Mouse (Mus musculus) heart, adult 2 months (tissue): ENCODE data around the gene Vmo1. TPM values are rescaled to one million over a fixed set of nuclear protein-coding genes. Genes with fewer than 3 reads are reported as not detected.
A peak's percentile ranks its signal among the peaks of the same experiment; 100 is the strongest.

Experiments used
- DNase-seq, 2 experiments: peaks; one replicate each; pipeline ENCODE4 v3.0.0; 2021
- H3K27ac ChIP-seq: fragments of 200-600 bp; 2 replicates; pipeline ENCODE4 v1.8.1; 2022
- H3K27me3 ChIP-seq: fragments of 200-500 bp; 2 replicates; pipeline ENCODE4 v1.6.1; 2012; ENCODE audit warnings: mild to moderate bottlenecking, low read length, inconsistent platforms, mixed read lengths; ENCODE audit not compliant: control insufficient read depth, insufficient read depth
- H3K36me3 ChIP-seq: fragments of 200-500 bp; 2 replicates; pipeline ENCODE4 v1.6.1; 2012; ENCODE audit warnings: low read length, inconsistent platforms; ENCODE audit not compliant: control insufficient read depth, insufficient read depth
- H3K4me1 ChIP-seq: fragments of 200-500 bp; 2 replicates; pipeline ENCODE4 v1.6.1; 2011; ENCODE audit warnings: low read length; ENCODE audit not compliant: control insufficient read depth, insufficient read depth
- H3K4me3 ChIP-seq: fragments of 200-600 bp; 2 replicates; pipeline ENCODE4 v1.8.1; 2022
- H3K79me2 ChIP-seq: fragments of 200-500 bp; replicated peaks from 2 replicates; pipeline ENCODE4 v1.6.1; 2012; ENCODE audit warnings: mild to moderate bottlenecking, inconsistent platforms, low read length, moderate library complexity, mixed read lengths; ENCODE audit not compliant: control insufficient read depth, insufficient read depth
- H3K9ac ChIP-seq: fragments of 200-500 bp; 2 replicates; pipeline ENCODE4 v1.6.1; 2012; ENCODE audit warnings: low read depth, mild to moderate bottlenecking, control low read depth, inconsistent platforms, low read length, mixed read lengths
- CTCF ChIP-seq: fragments of 200-600 bp; IDR thresholded peaks from 2 replicates; pipeline ENCODE4 v1.8.1; 2022; ENCODE audit warnings: antibody characterized with exemption, mild to moderate bottlenecking, moderate library complexity
- EP300 ChIP-seq: fragments of 200-500 bp; IDR thresholded peaks from 2 replicates; pipeline ENCODE4 v1.6.1; 2011; ENCODE audit warnings: low read depth, low read length, control low read depth; ENCODE audit not compliant: insufficient read depth
- POLR2A ChIP-seq: fragments of 200-500 bp; IDR thresholded peaks from 2 replicates; pipeline ENCODE4 v1.6.1; 2011; ENCODE audit warnings: mild to moderate bottlenecking, low read depth, low read length, control low read depth; ENCODE audit not compliant: insufficient read depth
- WGBS: fragments of 180-500 bp; shearing (Covaris S2); methylation state at CpG from one replicate; pipeline ENCODE4 v1.1.7; 2018; 5-methylcytosine and 5-hydroxymethylcytosine counted together
- intact Hi-C: fragments of 180-260 bp; cut with DNase I; formaldehyde crosslinking; loops from one replicate; pipeline ENCODE4 v1.15.1; 2025
- polyA plus RNA-seq: library from polyadenylated mRNA; depleted of rRNA; stranded (reverse); fragments of >200 nt; gene quantifications from 2 replicates; pipeline ENCODE4 v1.2.3, GENCODE M21; 2012; rRNA removed
- total RNA-seq, 2 experiments: library from RNA; stranded (reverse); gene quantifications; 2 replicates each; pipeline ENCODE4 v1.2.3; 2021

The Vmo1 gene
- total and polyA plus RNA-seq, 3 experiments: not detected

GRCm38 (mm10) chr11:70465824-70466223 is 48.6 kb downstream of the Vmo1 start:
- WGBS: 11% methylated on average over 23 of the region's 23 CpGs

DNA sequence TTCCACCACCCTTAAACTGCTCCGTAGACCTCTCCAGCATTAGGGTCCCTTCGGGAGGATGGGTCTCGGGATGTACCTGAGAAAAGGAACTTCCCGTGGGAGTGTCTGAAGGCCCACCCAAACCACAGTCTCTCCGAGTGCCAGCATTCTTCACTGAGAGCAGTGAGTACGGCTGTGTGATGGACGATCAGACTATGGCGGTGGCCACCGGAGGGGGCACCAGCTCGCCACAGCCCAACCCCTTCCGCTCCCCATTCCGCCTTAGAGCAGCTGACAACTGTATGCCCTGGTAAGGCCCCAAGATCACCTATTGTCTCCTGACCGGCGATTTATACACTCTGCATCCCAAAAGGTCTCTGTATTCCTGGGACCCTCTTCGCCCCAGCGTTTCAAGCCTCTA is 49.2 kb downstream of the Vmo1 start:
- TF ChIP-seq CTCF (no peak), POLR2A (no peak), EP300 (no peak)
- no peak for DNase-seq
- peaks cover 3% of the 10 kb centered on the region for H3K36me3 ChIP-seq
- H3K27ac ChIP-seq: no peak overlapping the region; the same call in 1 of the 2 replicates
- H3K79me2 ChIP-seq: no peaks in the 10 kb centered on the region
- H3K4me1 ChIP-seq: peaks cover 6% of the 10 kb centered on the region
- 40% methylated on average over 16 of the region's 16 CpGs for WGBS
- intact Hi-C loops: no loop called here
- no peak overlapping the region for H3K9ac ChIP-seq
- H3K4me3 ChIP-seq: no peak overlapping the region
- no peaks in the 10 kb centered on the region for H3K27me3 ChIP-seq

More at GRCm38 (mm10) chr11:70465824-70466223, 48.6 kb downstream of the Vmo1 start:
- Histone ChIP-seq H3K79me2 (no peaks in the 10 kb centered on the region), H3K4me1 (peaks cover 6% of the 10 kb centered on the region), H3K27ac (no peak overlapping the region; the same call in 1 of the 2 replicates), H3K9ac (peak overlapping the region; percentile 50; the same call in 1 of the 2 replicates), H3K27me3 (no peaks in the 10 kb centered on the region), H3K4me3 (peak overlapping the region; percentile 8; the same call in 1 of the 2 replicates), H3K36me3 (peaks cover 3% of the 10 kb centered on the region)
- TF ChIP-seq EP300 (no peak), CTCF (no peak)
- DNase-seq: peak; percentile 43 to 60
- intact Hi-C loops: no loop called here

DNA sequence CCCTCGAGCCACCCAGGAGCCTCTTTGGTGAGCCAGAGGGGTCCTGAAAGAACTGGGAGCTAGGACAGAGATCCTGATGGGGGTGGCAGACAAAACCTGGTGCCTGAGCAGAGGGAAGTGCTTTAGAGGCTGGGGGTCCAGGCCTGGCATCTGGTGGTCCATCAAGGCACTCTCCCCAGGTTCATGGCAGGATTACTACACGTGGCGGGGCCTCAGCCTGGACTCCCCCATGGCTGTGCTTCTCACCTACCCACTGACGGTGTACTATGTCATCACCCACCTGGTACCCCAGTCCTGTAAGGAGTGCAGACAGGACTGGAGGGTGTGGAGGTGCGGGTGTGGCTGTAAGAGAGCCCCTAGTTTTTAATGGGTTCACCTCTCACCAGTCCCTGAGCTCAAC is 50.4 kb downstream of the Vmo1 start:
- Histone ChIP-seq H3K4me1 (peaks cover 4% of the 10 kb centered on the region), H3K27me3 (no peaks in the 10 kb centered on the region), H3K27ac (no peak overlapping the region), H3K79me2 (no peaks in the 10 kb centered on the region), H3K4me3 (no peak overlapping the region), H3K9ac (no peak overlapping the region), H3K36me3 (peaks cover 3% of the 10 kb centered on the region)
- no peak for DNase-seq
- WGBS: 84% methylated on average over 5 of the region's 5 CpGs
- TF ChIP-seq EP300 (no peak), POLR2A (no peak), CTCF (no peak)
- intact Hi-C loops: no loop called here

Other genes with a start within 250 kb of the Vmo1 start
- under 1 TPM in 1 of 2 experiments, not detected in 1; 0.16 TPM for gene Alox12e, start 192.0 kb downstream of the Vmo1 start, total RNA-seq
- 0.10 TPM in 1 of 2 replicates, not detected in the other for gene Alox12e, start 192.0 kb downstream of the Vmo1 start, polyA plus RNA-seq
- 10 to 100 TPM in 1 of 2 experiments, 1 to 10 TPM in 1; 5.5 to 13.7 TPM for gene Alox15, start 162.6 kb downstream of the Vmo1 start, total RNA-seq
- 1.5 and 2.9 TPM in 2 replicates for gene Alox15, start 162.6 kb downstream of the Vmo1 start, polyA plus RNA-seq
- gene Pelp1, start 104.6 kb downstream of the Vmo1 start, total RNA-seq: 10 to 100 TPM; 17.0 to 20.7 TPM
- 12.4 and 13.0 TPM in 2 replicates for gene Pelp1, start 104.6 kb downstream of the Vmo1 start, polyA plus RNA-seq
- gene Arrb2, start 82.0 kb downstream of the Vmo1 start, total RNA-seq: 10 to 100 TPM; 10.2 to 10.8 TPM
- 23.6 and 27.6 TPM in 2 replicates for gene Arrb2, start 82.0 kb downstream of the Vmo1 start, polyA plus RNA-seq
- 1 to 10 TPM; 6.6 to 6.7 TPM for gene Med11, start 62.7 kb downstream of the Vmo1 start, total RNA-seq
- 7.8 and 9.7 TPM in 2 replicates for gene Med11, start 62.7 kb downstream of the Vmo1 start, polyA plus RNA-seq
- gene Zmynd15, start 55.2 kb downstream of the Vmo1 start, total RNA-seq: 1 to 10 TPM; 1.3 to 2.9 TPM
- gene Zmynd15, start 55.2 kb downstream of the Vmo1 start, polyA plus RNA-seq: 3.2 and 3.8 TPM in 2 replicates
- gene Cxcl16, start 54.6 kb downstream of the Vmo1 start, total RNA-seq: 1 to 10 TPM; 7.9 to 8.8 TPM
- 17.6 and 20.6 TPM in 2 replicates for gene Cxcl16, start 54.6 kb downstream of the Vmo1 start, polyA plus RNA-seq
- gene Tm4sf5, start 9.4 kb downstream of the Vmo1 start, total RNA-seq: 1 to 10 TPM; 1.2 to 1.3 TPM
- gene Tm4sf5, start 9.4 kb downstream of the Vmo1 start, polyA plus RNA-seq: 1.5 and 2.1 TPM in 2 replicates
- gene Gltpd2, start 4.6 kb upstream of the Vmo1 start, total RNA-seq: not detected
- not detected in 2 replicates for gene Gltpd2, start 4.6 kb upstream of the Vmo1 start, polyA plus RNA-seq
- gene Psmb6, start 10.8 kb upstream of the Vmo1 start, total RNA-seq: 100 to 1,000 TPM; 204 to 231 TPM
- gene Psmb6, start 10.8 kb upstream of the Vmo1 start, polyA plus RNA-seq: 296 and 367 TPM in 2 replicates
- gene Gm40193, start 18.3 kb upstream of the Vmo1 start, total RNA-seq: not detected
- not detected in 2 replicates for gene Gm40193, start 18.3 kb upstream of the Vmo1 start, polyA plus RNA-seq
- gene Pld2, start 25.4 kb upstream of the Vmo1 start, total RNA-seq: 1 to 10 TPM; 4.3 to 5.8 TPM
- 15.1 and 21.0 TPM in 2 replicates for gene Pld2, start 25.4 kb upstream of the Vmo1 start, polyA plus RNA-seq
- 10 to 100 TPM; 41.3 to 46.8 TPM for gene Mink1, start 48.3 kb upstream of the Vmo1 start, total RNA-seq
- 40.8 and 49.6 TPM in 2 replicates for gene Mink1, start 48.3 kb upstream of the Vmo1 start, polyA plus RNA-seq
- gene 4930544D05Rik, start 101.2 kb upstream of the Vmo1 start, total RNA-seq: not detected
- gene 4930544D05Rik, start 101.2 kb upstream of the Vmo1 start, polyA plus RNA-seq: 0.31 TPM in 1 of 2 replicates, not detected in the other
- not detected for gene Chrne, start 104.6 kb upstream of the Vmo1 start, total RNA-seq
- gene Chrne, start 104.6 kb upstream of the Vmo1 start, polyA plus RNA-seq: not detected in 2 replicates
- gene Gp1ba, start 124.5 kb upstream of the Vmo1 start, total RNA-seq: under 1 TPM; 0.34 to 0.98 TPM
- gene Gp1ba, start 124.5 kb upstream of the Vmo1 start, polyA plus RNA-seq: 0.29 and 0.59 TPM in 2 replicates
- gene Rnf167, start 132.6 kb upstream of the Vmo1 start, total RNA-seq: 10 to 100 TPM; 50.8 to 58.7 TPM
- 65.0 and 80.9 TPM in 2 replicates for gene Rnf167, start 132.6 kb upstream of the Vmo1 start, polyA plus RNA-seq
- gene Slc25a11, start 132.9 kb upstream of the Vmo1 start, total RNA-seq: 100 to 1,000 TPM; 532 to 626 TPM
- gene Slc25a11, start 132.9 kb upstream of the Vmo1 start, polyA plus RNA-seq: 632 and 932 TPM in 2 replicates
- 100 to 1,000 TPM; 270 to 280 TPM for gene Pfn1, start 140.0 kb upstream of the Vmo1 start, total RNA-seq
- gene Pfn1, start 140.0 kb upstream of the Vmo1 start, polyA plus RNA-seq: 439 and 479 TPM in 2 replicates
- 1,000 to 10,000 TPM; 1,523 to 1,659 TPM for gene Eno3, start 142.6 kb upstream of the Vmo1 start, total RNA-seq
- gene Eno3, start 142.6 kb upstream of the Vmo1 start, polyA plus RNA-seq: 1,222 and 1,919 TPM in 2 replicates
- gene Spag7, start 154.8 kb upstream of the Vmo1 start, total RNA-seq: 10 to 100 TPM; 82.8 to 99.4 TPM
- 72.9 and 87.8 TPM in 2 replicates for gene Spag7, start 154.8 kb upstream of the Vmo1 start, polyA plus RNA-seq
- gene Camta2, start 173.5 kb upstream of the Vmo1 start, total RNA-seq: 10 to 100 TPM; 37.8 to 37.9 TPM
- 27.6 and 32.5 TPM in 2 replicates for gene Camta2, start 173.5 kb upstream of the Vmo1 start, polyA plus RNA-seq
- gene Inca1, start 185.5 kb upstream of the Vmo1 start, total RNA-seq: 1 to 10 TPM; 6.3 to 6.9 TPM
- 4.6 and 5.4 TPM in 2 replicates for gene Inca1, start 185.5 kb upstream of the Vmo1 start, polyA plus RNA-seq
- 100 to 1,000 TPM; 477 to 524 TPM for gene Kif1c, start 185.9 kb upstream of the Vmo1 start, total RNA-seq
- gene Kif1c, start 185.9 kb upstream of the Vmo1 start, polyA plus RNA-seq: 153 and 228 TPM in 2 replicates
- gene Zfp3, start 249.6 kb upstream of the Vmo1 start, total RNA-seq: 1 to 10 TPM; 7.5 to 8.5 TPM
- gene Zfp3, start 249.6 kb upstream of the Vmo1 start, polyA plus RNA-seq: 1.5 and 3.5 TPM in 2 replicates